Comparison of ENCODE assay signal across 28 mouse cellular contexts in genomic region chr2:173179046-173179445, GRCm38 (mm10). TPM values are rescaled to one million over a fixed set of nuclear protein-coding genes. Genes with fewer than 3 reads are reported as not detected.
DNase-seq lines count a peak whose midpoint lies in the region; ATAC-seq and TF ChIP-seq lines count a peak whose summit lies in the region.
"Had no signal": no experiment of that assay in that cellular context is flagged by ENCODE, and none has a peak within 500 bp of the region (broad histone marks: within the 10 kb centered on the region; RNA-seq: fewer than 3 reads in every experiment).

No protein-coding gene starts in this region.

- peaks cover under 1% of the 10 kb centered on the region; the same call in 1 of the 2 replicates for H3K4me1 ChIP-seq in intestine, embryonic 14.5 days (replicated peaks; ENCODE audit: control insufficient read depth, insufficient read depth, low read length)
- H3K4me1 ChIP-seq in intestine, postnatal 0 days (replicated peaks; ENCODE audit: control insufficient read depth, insufficient read depth, low read length): no peaks in the 10 kb centered on the region
- peaks cover 30% of the 10 kb centered on the region for H3K4me1 ChIP-seq in kidney, embryonic 15.5 days

- no peaks in the 10 kb centered on the region for H3K27me3 ChIP-seq in intestine, embryonic 14.5 days (replicated peaks; ENCODE audit: control insufficient read depth, insufficient read depth, low read length)
- H3K27me3 ChIP-seq in intestine, postnatal 0 days (replicated peaks; ENCODE audit: control insufficient read depth, insufficient read depth, low read length): no peaks in the 10 kb centered on the region
- H3K27me3 ChIP-seq in kidney, embryonic 15.5 days: peaks cover 84% of the 10 kb centered on the region
- H3K27me3 ChIP-seq: embryonic facial prominence, embryonic 15.5 days; forebrain, embryonic 13.5 days; hindbrain, embryonic 15.5 days; limb, embryonic 15.5 days; midbrain, embryonic 15.5 days; stomach, embryonic 15.5 days had no signal

- no peak overlapping the region for H3K4me2 ChIP-seq in intestine, embryonic 14.5 days (ENCODE audit: low read length)
- no peak overlapping the region for H3K4me2 ChIP-seq in intestine, postnatal 0 days (replicated peaks; ENCODE audit: low read depth)
- H3K4me2 ChIP-seq in kidney, embryonic 15.5 days: no peak overlapping the region
- H3K4me2 ChIP-seq: embryonic facial prominence, embryonic 15.5 days; forebrain, embryonic 13.5 days; heart, embryonic 13.5 days; hindbrain, embryonic 15.5 days; intestine, embryonic 15.5 days; limb, embryonic 15.5 days; lung, embryonic 14.5 days; midbrain, embryonic 15.5 days; stomach, embryonic 15.5 days had no signal

- H3K36me3 ChIP-seq in intestine, embryonic 14.5 days (ENCODE audit: control insufficient read depth, insufficient read depth, low read length): no peaks in the 10 kb centered on the region
- H3K36me3 ChIP-seq in intestine, postnatal 0 days (ENCODE audit: control insufficient read depth, insufficient read depth): no peaks in the 10 kb centered on the region
- no peaks in the 10 kb centered on the region for H3K36me3 ChIP-seq in kidney, embryonic 15.5 days
- H3K36me3 ChIP-seq: embryonic facial prominence, embryonic 10.5 days; embryonic facial prominence, embryonic 15.5 days; heart, embryonic 13.5 days; hindbrain, embryonic 15.5 days; intestine, embryonic 15.5 days; limb, embryonic 15.5 days; midbrain, embryonic 15.5 days; stomach, embryonic 15.5 days had no signal

- no peak for TF ChIP-seq CTCF in intestine, postnatal 0 days (IDR thresholded peaks at IDR 0.05; ENCODE audit: low read depth)

- no peak overlapping the region for H3K9ac ChIP-seq in intestine, embryonic 14.5 days (ENCODE audit: low read length)
- no peak overlapping the region for H3K9ac ChIP-seq in intestine, postnatal 0 days (ENCODE audit: low read depth, low read length)
- no peak overlapping the region for H3K9ac ChIP-seq in kidney, embryonic 15.5 days
- H3K9ac ChIP-seq: embryonic facial prominence, embryonic 15.5 days; forebrain, embryonic 13.5 days; heart, embryonic 13.5 days; hindbrain, embryonic 15.5 days; intestine, embryonic 15.5 days; limb, embryonic 15.5 days; liver, embryonic 14.5 days; lung, embryonic 14.5 days; midbrain, embryonic 15.5 days; stomach, embryonic 15.5 days had no signal

- ATAC-seq in intestine, embryonic 14.5 days (replicated peaks; ENCODE audit: low FRiP score, low TSS enrichment, low read depth): no peak
- no peak for ATAC-seq in intestine, postnatal 0 days
- ATAC-seq in kidney, embryonic 15.5 days (replicated peaks; ENCODE audit: low FRiP score): no peak
- ATAC-seq: activated CD4-positive, CD25-positive, alpha-beta regulatory T cell, adult 4 months; forebrain, embryonic 13.5 days; intestine, embryonic 15.5 days; midbrain, embryonic 15.5 days had no signal

- H3K9me3 ChIP-seq in intestine, embryonic 14.5 days (ENCODE audit: control insufficient read depth, low read length): no peaks in the 10 kb centered on the region
- no peaks in the 10 kb centered on the region for H3K9me3 ChIP-seq in intestine, postnatal 0 days (ENCODE audit: control insufficient read depth)
- no peaks in the 10 kb centered on the region; the same call in 1 of the 2 replicates for H3K9me3 ChIP-seq in kidney, embryonic 15.5 days (replicated peaks)
- H3K9me3 ChIP-seq: embryonic facial prominence, embryonic 10.5 days; embryonic facial prominence, embryonic 15.5 days; hindbrain, embryonic 15.5 days; intestine, embryonic 15.5 days; limb, embryonic 15.5 days; midbrain, embryonic 15.5 days; stomach, embryonic 15.5 days had no signal

- H3K27ac ChIP-seq in intestine, embryonic 14.5 days (ENCODE audit: low read depth): no peak overlapping the region
- no peak overlapping the region for H3K27ac ChIP-seq in intestine, postnatal 0 days (ENCODE audit: low read depth, low read length)
- no peak overlapping the region for H3K27ac ChIP-seq in kidney, embryonic 15.5 days
- H3K27ac ChIP-seq: embryonic facial prominence, embryonic 10.5 days; embryonic facial prominence, embryonic 15.5 days; forebrain, embryonic 13.5 days; heart, embryonic 13.5 days; hindbrain, embryonic 15.5 days; intestine, embryonic 15.5 days; limb, embryonic 15.5 days; liver, embryonic 14.5 days; midbrain, embryonic 15.5 days; stomach, embryonic 15.5 days had no signal

- 80% methylated on average over 7 of the region's 7 CpGs for WGBS in intestine, embryonic 14.5 days
- WGBS in intestine, postnatal 0 days: 77% methylated on average over 7 of the region's 7 CpGs
- 80% methylated on average over 7 of the region's 7 CpGs for WGBS in kidney, embryonic 15.5 days

- peak; percentile 40 for DNase-seq in intestine, embryonic 14.5 days (ENCODE audit: low spot score)
- peak; percentile 2 for DNase-seq in kidney, postnatal 14 days
- peak; percentile 35 for DNase-seq in testis, postnatal 10 days (ENCODE audit: low spot score)
- no peak for DNase-seq in testis, postnatal 14 days (ENCODE audit: low spot score)
- DNase-seq in spleen, adult 18-20 months: no peak
- DNase-seq: adrenal gland, adult 2 months; B cell, adult 2 months; cerebellum, adult 8-10 months; gastrocnemius, postnatal 14 days; heart, postnatal 10 days; lung, embryonic 14.5 days; lung, postnatal 14 days; right cerebral cortex, postnatal 14 days; thymus, postnatal 4 days had no signal

- H3K4me3 ChIP-seq in intestine, embryonic 14.5 days (ENCODE audit: low read depth, low read length): no peak overlapping the region
- H3K4me3 ChIP-seq in intestine, postnatal 0 days (ENCODE audit: low read depth, low read length): no peak overlapping the region
- H3K4me3 ChIP-seq in kidney, embryonic 15.5 days (replicated peaks): no peak overlapping the region
- H3K4me3 ChIP-seq: embryonic facial prominence, embryonic 10.5 days; embryonic facial prominence, embryonic 15.5 days; forebrain, embryonic 13.5 days; heart, embryonic 13.5 days; hindbrain, embryonic 15.5 days; intestine, embryonic 15.5 days; limb, embryonic 15.5 days; midbrain, embryonic 15.5 days; stomach, embryonic 15.5 days had no signal

RNA-seq across cellular contexts. Expression of gene Pck1, which starts 26.2 kb away (rescaled TPM):
- polyA plus RNA-seq in intestine, embryonic 14.5 days (2014; fragmentation: Nextera tagmentation; extraction: Ambion mirVana): 0.77 and 0.87 TPM in 2 replicates
- 249 and 336 TPM in 2 replicates for polyA plus RNA-seq in intestine, postnatal 0 days (2015; fragmentation: Nextera tagmentation; extraction: Ambion mirVana)
- polyA plus RNA-seq in kidney, embryonic 15.5 days (2015; fragmentation: Nextera tagmentation; extraction: Ambion mirVana): 17.9 and 18.0 TPM in 2 replicates
- polyA plus RNA-seq: activated CD4-positive, CD25-positive, alpha-beta regulatory T cell, adult 4 months; embryonic facial prominence, embryonic 10.5 days; embryonic facial prominence, embryonic 15.5 days; forebrain, embryonic 13.5 days; hindbrain, embryonic 15.5 days; lung, embryonic 14.5 days; midbrain, embryonic 15.5 days; neural tube, embryonic 11.5 days had no signal

RNA-seq across cellular contexts. Expression of gene Zbp1, which starts 39.7 kb away (rescaled TPM):
- 0.65 and 0.90 TPM in 2 replicates for polyA plus RNA-seq in intestine, embryonic 14.5 days (2014; fragmentation: Nextera tagmentation; extraction: Ambion mirVana)
- 13.9 and 14.0 TPM in 2 replicates for polyA plus RNA-seq in intestine, postnatal 0 days (2015; fragmentation: Nextera tagmentation; extraction: Ambion mirVana)
- 0.40 and 0.64 TPM in 2 replicates for polyA plus RNA-seq in kidney, embryonic 15.5 days (2015; fragmentation: Nextera tagmentation; extraction: Ambion mirVana)
- polyA plus RNA-seq: embryonic facial prominence, embryonic 10.5 days; forebrain, embryonic 13.5 days; neural tube, embryonic 11.5 days had no signal

RNA-seq across cellular contexts. Expression of gene Ctcfl, which starts 59.7 kb away (rescaled TPM):
- 0.12 and 0.16 TPM in 2 replicates for polyA plus RNA-seq in intestine, embryonic 14.5 days (2014; fragmentation: Nextera tagmentation; extraction: Ambion mirVana)
- polyA plus RNA-seq in intestine, postnatal 0 days (2015; fragmentation: Nextera tagmentation; extraction: Ambion mirVana): 0.82 and 1.0 TPM in 2 replicates
- polyA plus RNA-seq in kidney, embryonic 15.5 days (2015; fragmentation: Nextera tagmentation; extraction: Ambion mirVana): 0.12 and 0.21 TPM in 2 replicates
- polyA plus RNA-seq: adrenal gland, adult 2 months; neural tube, embryonic 11.5 days had no signal

Comparison
In these comparisons a context has a peak if more than half of its experiments do, and no peak if none do; other contexts are left out.
1. DNase-seq: peak in intestine, embryonic 14.5 days (single experiment), kidney, postnatal 14 days (single experiment) and testis, postnatal 10 days (single experiment); none in testis, postnatal 14 days (single experiment) and spleen, adult 18-20 months (0 of 2).
2. RNA of gene Pck1, which starts 26.2 kb away (polyA plus RNA-seq): 249 to 336 TPM in intestine, postnatal 0 days; 17.9 to 18.0 TPM in kidney, embryonic 15.5 days and 0.77 to 0.87 TPM in intestine, embryonic 14.5 days; every median in the first group is over 10 times any median in the second.